Mouse (Mus musculus) c-Kit-negative CD71-positive TER-119-positive erythroid progenitor cells, embryonic 14.5 days (primary cell): ENCODE results near the gene Ano7.
A peak's percentile ranks its signal among the peaks of the same experiment; 100 is the strongest.

ENCODE experiments used
- DNase-seq: peaks from one replicate; pipeline ENCODE4 v3.0.0-alpha.2; 2013; ENCODE audit warnings: low read depth, low spot score

The Ano7 gene

DNA sequence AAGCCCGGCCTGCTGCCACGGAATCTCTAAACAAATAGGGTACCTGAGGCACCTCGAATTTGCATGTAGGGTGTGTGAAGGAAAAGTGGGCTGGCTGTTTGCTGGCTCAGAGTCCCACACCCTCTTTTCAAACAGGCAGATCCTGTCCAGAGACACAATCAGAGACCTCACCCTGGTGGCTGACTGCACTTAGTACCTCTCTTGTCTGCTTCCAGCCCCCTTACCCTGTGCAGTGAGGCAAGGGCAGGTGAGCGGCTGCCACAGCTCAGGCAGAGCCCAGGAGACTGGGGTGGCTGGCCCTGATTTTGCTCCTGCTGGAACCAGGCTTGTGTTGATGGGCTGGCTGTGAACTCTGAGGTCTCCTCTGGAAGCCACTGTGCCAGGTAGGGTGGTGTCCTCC lies at the start of gene Ano7:
Gene Ano7 (plus strand): TSS at position 266 of the 400 bp plus-strand sequence.
- no peak for DNase-seq

GRCm38 (mm10) chr1:93323973-93324372 lies 49.8 kb upstream of the Ano7 start:
- no peak for DNase-seq

- no peak for DNase-seq
Observed at GRCm38 (mm10) chr1:93326446-93326845, 47.3 kb upstream of the Ano7 start.

- DNase-seq: no peak
Observed at GRCm38 (mm10) chr1:93334621-93335020, 39.1 kb upstream of the Ano7 start.

GRCm38 (mm10) chr1:93342648-93343503 lies 30.9 kb upstream of the Ano7 start, which contains the start of the genes Ppp1r7 and Pask:
Gene Ppp1r7, plus strand, starts transcription at chr1:93342854.
Gene Pask, minus strand, starts transcription at chr1:93343482.
- peak; percentile 87 for DNase-seq

DNA sequence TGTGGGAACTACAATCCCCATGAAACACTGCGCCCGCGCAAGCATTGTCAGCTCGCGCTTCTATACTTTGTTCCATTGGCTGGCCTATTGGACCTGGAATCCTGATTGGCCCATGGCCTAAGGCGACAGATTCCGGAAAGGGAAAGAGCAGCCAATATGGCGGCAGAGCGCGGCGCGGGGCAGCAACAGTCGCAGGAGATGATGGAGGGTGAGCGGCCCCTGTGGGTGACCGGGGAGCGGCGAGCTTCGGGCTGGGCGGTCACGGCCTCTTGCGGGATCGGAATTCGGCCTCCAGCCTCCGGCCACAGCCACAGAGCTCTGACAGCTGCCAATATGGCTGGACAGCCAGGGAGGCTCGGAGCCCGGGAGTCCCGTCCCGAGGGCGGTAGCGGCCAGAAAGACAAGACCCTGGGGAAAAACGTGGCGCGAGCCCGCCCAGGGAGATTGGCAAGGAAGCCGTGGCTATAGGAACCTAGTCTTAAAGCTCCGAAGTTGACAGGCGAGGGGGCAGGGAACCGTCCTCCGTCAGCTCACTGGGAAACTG lies 30.2 kb upstream of the Ano7 start:
- peak; percentile 91 for DNase-seq

GRCm38 (mm10) chr1:93347176-93347575 lies 26.6 kb upstream of the Ano7 start:
- no peak for DNase-seq

- no peak for DNase-seq
Observed at GRCm38 (mm10) chr1:93349701-93350100, 24.0 kb upstream of the Ano7 start.

GRCm38 (mm10) chr1:93352724-93353123 lies 21.0 kb upstream of the Ano7 start:
- DNase-seq: no peak

- DNase-seq: no peak
Observed at GRCm38 (mm10) chr1:93362661-93363060, 11.1 kb upstream of the Ano7 start.

DNA sequence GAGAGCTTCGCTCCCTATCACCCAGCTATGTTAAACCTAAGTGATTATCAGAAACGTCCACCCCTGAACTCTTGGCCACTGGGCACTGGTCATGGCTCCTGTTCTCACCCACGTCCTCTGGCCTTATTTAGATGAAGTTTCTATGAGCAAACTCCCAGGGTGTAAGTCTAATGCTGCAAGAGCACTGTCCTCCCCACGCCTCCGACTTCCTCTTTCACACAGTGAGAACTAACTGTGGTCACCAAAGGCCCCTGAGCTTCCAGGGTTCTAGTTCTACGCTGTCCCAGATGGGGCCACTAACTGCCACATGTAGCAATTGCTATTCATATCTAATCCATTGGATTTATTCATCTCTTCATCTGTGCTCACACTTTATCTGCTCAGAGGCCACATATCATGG lies 8.1 kb upstream of the Ano7 start:
- no peak for DNase-seq

DNA sequence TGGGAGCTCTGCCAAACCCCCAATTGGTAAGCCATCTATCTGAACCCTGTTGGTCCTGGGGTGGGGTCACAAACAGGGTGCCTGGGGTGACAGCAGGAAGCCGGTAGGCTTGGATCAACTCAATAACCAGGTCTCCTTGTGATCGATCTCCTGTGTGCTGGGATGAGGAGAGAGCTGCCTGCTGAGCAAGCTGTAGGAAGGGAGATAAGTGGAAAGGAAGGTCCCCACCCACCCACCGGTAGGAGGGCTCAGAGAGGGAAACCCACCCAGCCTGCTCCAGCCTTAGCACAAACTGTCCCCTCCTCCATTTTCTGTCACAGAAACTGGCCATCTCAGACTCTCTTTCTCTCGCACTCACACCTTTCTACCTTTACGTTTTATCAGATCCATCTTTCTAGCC lies 3.6 kb downstream of the Ano7 start:
- DNase-seq: no peak

- no peak for DNase-seq
Observed at GRCm38 (mm10) chr1:93379117-93379516, 5.4 kb downstream of the Ano7 start.

GRCm38 (mm10) chr1:93387198-93387597 lies 13.5 kb downstream of the Ano7 start:
- no peak for DNase-seq

GRCm38 (mm10) chr1:93388906-93389305 lies 15.2 kb downstream of the Ano7 start:
- no peak for DNase-seq

DNA sequence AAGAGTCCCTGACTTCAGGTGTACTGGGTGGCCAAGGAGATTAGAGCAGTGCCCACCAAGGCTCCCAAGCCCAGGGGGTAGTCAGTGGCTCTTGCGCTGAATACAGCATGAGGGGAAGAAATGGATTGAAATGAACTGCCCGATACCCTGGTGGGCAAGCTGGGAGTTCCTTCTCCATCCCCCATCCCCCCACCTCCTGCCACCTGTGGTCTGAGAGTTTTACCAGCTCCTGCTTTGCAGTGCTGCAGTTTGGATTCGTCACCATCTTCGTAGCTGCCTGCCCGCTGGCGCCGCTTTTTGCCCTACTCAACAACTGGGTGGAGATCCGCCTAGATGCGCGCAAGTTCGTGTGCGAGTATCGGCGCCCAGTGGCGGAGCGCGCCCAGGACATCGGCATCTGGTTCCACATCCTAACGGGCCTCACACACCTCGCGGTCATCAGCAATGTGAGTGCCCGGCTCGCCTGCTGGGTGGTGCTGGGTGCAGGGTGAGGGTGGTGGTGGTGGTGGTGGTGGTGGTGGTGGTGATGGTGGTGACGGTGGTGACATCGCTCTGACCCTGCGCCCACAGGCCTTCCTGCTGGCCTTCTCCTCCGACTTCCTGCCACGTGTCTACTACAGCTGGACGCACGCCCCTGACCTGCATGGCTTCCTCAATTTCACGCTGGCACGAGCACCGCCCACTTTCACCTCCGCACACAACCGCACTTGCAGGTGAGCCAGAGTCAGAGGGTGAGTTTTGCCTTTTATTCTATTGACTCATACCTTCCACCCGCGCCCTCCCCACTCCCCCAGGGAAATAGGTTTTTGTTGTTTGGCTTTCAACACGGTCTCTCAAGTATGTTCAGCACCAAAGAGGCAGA lies 27.7 kb downstream of the Ano7 start:
- no peak for DNase-seq

DNA sequence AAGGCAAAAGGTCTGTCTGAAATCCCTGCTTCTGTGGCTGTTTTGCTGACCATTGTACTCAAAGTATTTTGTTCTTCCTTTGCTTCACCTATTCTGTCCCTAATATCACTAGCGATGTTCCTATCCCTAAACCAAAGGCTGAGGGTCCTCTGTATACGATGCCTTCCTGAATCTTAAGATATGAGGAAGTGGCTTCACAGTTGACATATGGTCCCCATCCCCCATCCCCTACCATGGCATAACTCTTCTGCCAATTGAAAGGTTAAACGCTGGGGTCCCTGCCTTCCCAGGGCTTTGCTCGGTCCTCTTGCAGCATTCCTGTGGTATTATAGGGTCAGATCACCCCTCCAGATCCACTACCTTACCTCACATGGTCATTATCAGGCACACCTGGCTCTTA lies 29.7 kb downstream of the Ano7 start:
- no peak for DNase-seq

DNA sequence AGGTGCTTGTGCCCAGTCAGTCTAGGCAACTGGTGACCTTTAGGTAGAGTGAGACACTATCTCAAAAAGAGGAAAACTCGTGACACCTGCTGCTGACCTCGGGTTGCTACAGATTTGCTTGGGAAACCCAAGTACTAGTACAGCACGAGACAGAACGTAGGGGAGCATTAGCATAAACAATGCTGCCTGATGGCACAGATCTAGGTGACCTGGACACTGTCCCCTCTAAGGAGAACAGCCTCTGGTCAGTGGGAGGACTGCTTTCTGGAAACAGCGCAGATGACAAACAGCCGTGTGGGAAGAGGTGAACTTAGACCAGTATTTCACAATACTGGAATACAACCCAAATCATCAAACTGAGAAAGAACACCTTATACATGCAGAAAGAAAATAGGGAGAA lies 58.4 kb downstream of the Ano7 start:
- no peak for DNase-seq

DNA sequence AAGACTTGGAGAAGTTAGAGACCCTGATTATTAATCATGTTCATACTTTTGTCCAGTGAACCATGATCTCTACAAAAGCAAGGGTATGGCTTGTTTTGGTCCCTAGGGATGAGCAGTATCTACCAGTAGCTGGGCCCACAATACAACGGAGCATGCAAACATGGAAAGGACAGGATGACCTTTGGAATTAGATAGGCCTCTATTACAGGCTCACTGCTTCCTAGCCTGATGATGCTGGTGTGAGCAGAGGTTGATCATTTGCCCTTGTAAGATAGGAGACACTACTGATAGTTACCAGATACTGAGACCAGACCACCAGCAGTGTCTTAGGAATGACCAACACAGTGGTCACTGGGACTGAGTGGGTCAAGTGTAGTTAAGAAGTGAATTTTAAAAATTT lies 65.6 kb downstream of the Ano7 start:
- no peak for DNase-seq

DNA sequence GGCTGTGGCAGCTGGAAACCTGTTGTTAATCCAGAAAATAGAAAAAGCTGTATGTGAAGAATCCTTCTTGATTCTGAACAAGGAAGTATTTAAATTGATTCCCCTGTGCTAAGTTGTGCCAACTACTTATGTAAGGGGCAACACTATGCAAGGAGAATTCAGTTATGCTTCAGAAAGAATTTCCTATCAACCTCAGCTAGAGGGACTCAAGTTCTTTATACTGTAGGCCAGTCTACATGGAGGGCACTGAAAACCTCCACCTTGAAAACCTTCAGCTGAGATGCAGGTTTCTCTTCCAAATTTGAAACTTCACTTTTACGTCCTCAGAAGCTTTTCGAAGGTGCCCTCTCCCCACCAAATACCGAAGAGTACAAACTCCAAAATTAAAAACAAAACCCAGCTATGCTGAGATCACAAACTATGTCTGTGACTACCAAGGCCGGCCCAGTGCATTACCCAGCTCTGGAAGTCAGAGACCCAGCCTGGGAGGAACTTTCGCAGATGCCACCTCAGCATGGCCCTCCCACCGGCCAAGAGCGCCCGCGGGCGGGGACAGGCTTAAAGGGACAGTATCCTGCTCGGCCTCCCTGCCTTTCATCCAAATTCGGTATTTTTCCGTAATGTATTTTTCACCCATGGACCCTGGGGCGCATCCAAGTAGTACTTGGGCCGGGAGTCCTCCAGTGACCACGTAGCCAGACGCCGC lies 70.8 kb downstream of the Ano7 start:
- peak; percentile 27 for DNase-seq

GRCm38 (mm10) chr1:93445111-93445821 lies 71.5 kb downstream of the Ano7 start:
- peak; percentile 56 for DNase-seq
